Mouse (Mus musculus) lung, postnatal 0 days (tissue): ENCODE data around the gene Gm21958.

Experiments used
- CTCF ChIP-seq: IDR thresholded peaks from 2 replicates; pipeline ENCODE4 v1.5.1; 2016; ENCODE audit warnings: antibody characterized with exemption, mild to moderate bottlenecking
- EP300 ChIP-seq: IDR thresholded peaks from 2 replicates; pipeline ENCODE4 v1.6.1; 2016; ENCODE audit warnings: antibody characterized with exemption, mild to moderate bottlenecking, control low read depth

GRCm38 (mm10) chr3:54736101-54736927 is 22.2 kb upstream of the Gm21958 start:
- no peak for TF ChIP-seq EP300
- TF ChIP-seq CTCF: no peak
